Mouse (Mus musculus): ENCODE measurements at regions not wholly inside any gene's neighbourhood (a gene's known extent, or its start where the extent isn't known, plus 50 kb on each side); places are given as distances from the start of the nearest gene placed in this dataset.
A peak's percentile ranks its signal among the peaks of the same experiment; 100 is the strongest.

- DNase-seq (ENCODE audit: low spot score) = no peak
These were observed 422.7 kb downstream of the Ppargc1a start for GRCm38 (mm10) chr5:51144842-51145241.

- DNase-seq (ENCODE audit: low spot score) = no peak
These were observed 442.4 kb downstream of the Ppargc1a start for GRCm38 (mm10) chr5:51125091-51125490.

DNA sequence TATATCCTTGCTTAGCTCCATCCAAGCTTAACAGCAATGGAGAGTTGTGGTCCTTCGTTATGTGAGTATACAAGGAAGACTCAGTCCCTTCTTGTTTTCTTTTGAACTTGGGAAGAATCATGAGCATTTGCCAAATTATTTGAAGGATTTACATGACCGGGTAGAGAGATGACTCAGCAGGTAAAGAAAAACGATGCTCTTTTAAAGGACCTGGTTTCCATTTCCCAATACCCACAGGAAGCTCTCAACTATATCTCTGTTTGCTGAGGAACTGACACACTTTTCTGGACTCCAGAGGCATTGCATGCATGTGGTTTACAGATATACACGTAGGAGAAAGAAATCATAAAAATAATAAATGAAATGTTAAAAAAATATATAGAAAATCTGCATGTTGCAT lies 457.5 kb downstream of the Ppargc1a start:
- no peak for DNase-seq (ENCODE audit: low spot score)

DNA sequence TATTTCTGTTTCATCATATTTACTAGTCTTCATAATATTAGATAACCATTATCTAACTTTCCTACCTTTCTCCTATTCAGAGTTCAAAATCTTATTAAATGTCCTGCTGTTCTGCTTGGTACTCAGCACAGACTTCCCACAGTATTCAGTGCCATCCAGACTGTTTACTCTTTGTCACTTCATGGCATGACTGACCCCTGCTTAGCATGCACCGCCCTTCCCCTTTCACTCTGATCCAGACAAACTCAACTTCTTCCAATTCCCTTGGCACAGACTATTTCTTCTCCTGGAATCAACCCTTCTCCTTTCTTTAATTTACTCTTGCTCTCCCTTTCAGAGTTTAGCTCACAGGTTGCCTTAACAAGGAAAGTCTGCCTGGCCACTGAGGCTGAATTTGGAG lies 458.8 kb downstream of the Ppargc1a start:
- DNase-seq (ENCODE audit: low spot score) = no peak

DNA sequence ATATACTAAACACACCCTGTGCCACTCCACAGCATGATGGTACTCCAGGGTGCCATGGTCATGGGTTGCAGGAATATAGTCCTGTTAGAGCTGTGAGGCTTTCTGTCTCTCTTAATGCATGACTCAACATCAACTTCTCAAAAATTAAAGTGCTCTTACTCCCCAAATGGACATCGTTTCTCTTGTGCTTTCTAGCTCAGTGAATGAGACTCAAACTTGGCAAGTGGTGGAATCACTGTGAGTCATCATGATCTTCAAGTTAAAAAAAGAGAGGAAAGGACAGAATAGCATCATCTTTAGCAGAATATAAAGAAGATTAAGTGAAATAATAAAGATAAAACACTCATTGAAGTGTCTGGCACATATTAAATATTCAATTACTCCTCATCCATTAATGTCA lies 459.3 kb downstream of the Ppargc1a start:
- no peak for DNase-seq (ENCODE audit: low spot score)

DNA sequence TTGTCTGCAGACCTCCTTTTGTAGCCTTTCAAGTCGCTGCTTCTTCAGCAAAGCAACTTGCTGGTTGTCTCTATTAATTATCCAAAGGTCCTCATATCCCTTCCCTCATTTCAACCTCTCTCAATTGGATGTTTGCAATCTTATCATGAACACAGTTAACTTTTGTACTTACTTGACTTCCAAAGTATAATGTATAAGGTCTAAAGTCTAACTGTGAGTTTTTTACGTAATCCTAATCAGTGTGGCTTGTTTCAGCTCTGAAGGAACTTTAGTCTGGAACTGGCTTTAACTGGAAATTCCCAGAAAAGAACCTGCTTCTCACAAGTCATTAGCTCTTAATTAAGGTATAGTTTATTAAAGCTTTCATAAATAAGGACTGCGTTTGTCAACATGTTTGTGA lies 467.6 kb downstream of the Ppargc1a start:
- no peak for DNase-seq (ENCODE audit: low spot score)

- no peak for DNase-seq (ENCODE audit: low spot score)
These were observed 494.7 kb downstream of the Ppargc1a start for GRCm38 (mm10) chr5:51072674-51073468.

- DNase-seq (ENCODE audit: low spot score) = no peak
These were observed 495.4 kb downstream of the Ppargc1a start for GRCm38 (mm10) chr5:51072146-51072545.

DNA sequence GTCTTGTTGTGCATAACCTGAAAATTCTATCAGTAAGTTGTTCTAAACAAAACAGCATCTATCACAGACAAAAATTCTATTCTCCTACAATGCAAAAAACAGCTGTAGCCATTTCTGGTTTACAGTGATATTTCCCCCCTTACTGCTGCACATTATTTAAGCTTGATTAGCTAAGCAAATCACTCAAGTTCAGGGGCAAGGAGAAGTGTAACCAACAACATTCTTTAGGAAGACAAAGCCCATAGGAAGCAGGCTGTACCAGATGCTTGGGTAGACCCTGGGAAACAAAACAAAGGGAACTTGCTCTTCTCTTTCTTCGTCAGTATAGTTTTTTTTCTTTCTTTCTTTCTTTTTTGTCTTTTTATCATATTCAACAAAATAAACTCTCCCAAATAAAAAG lies 497.9 kb downstream of the Ppargc1a start:
- DNase-seq (ENCODE audit: low spot score) = peak; percentile 7

DNA sequence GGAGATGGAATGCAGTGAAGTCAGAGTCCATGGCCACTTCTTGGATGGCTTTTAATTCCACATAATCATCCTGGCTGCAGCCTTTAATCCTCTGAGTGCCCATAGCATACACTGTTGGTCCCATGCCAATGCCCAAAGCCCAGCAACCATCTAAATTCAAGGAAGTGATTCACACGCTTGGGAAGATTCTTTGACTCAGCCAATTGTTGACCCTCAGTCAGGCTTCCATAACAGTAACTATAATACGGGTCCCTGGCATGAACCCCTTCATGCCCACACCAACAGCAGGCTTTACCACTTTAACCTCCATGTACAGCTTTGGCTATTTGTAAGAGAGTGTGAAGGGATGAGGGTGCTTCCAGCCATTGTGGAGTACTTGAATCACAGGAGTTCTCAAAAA lies 521.7 kb downstream of the Ppargc1a start:
- DNase-seq (ENCODE audit: low spot score) = no peak

DNA sequence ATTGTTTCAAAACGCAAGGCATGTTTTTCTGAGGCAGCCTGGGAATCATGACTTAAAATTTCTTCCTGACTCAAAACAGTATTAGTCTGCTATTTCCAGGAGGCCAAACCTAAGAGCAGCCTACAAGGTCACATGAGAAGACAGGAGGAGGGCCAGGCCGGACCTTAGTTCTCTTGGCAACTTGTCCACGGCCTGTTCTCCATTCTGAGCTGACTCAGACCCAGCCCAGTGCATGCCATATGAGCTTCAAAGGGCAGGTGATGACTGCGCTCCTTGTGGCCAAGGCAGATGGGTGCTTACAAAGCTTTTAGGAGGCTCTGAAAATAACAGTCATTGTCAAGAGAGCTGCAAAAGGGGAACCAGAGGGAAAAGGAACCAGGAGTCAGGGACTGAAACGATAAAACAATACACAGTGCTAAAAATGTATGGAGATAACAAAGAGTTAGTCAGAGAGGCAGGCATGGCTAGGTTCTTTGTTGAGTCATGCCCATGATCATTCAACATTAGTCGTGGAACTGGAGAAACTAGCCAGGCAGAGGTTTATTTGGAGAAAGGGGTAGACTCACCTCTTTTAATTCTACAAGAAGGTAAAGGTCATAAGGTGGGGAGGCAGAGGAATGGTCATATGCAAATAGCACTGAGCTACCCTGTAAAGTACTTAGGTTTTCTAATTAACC lies 525.8 kb downstream of the Ppargc1a start:
- DNase-seq (ENCODE audit: low spot score) = no peak

DNA sequence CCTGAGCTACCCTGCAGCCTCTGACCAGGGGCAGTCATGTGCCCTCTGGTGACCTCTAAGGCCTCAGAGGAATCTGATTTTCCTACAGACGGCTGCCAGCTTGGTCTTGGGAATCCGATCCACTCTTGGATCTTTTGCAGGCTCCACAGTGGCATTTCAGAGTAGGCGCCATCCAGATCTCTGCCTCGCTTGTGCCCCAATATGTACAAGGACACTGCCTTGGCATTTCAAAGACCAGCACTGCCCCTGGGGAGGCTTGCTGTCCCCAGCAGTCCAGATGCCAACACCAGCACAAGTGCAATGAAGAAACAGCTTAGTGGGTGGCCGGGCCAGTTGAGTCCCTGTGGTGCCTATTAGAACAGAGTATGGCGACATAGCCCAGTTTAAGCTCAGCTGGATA lies 526.6 kb downstream of the Ppargc1a start:
- DNase-seq (ENCODE audit: low spot score) = no peak

- no peak for DNase-seq (ENCODE audit: low spot score)
These were observed 527.1 kb downstream of the Ppargc1a start for GRCm38 (mm10) chr5:51040463-51040862.

GRCm38 (mm10) chr5:51039713-51040178 lies 527.8 kb downstream of the Ppargc1a start:
- DNase-seq (ENCODE audit: low spot score) = peak; percentile 6

DNA sequence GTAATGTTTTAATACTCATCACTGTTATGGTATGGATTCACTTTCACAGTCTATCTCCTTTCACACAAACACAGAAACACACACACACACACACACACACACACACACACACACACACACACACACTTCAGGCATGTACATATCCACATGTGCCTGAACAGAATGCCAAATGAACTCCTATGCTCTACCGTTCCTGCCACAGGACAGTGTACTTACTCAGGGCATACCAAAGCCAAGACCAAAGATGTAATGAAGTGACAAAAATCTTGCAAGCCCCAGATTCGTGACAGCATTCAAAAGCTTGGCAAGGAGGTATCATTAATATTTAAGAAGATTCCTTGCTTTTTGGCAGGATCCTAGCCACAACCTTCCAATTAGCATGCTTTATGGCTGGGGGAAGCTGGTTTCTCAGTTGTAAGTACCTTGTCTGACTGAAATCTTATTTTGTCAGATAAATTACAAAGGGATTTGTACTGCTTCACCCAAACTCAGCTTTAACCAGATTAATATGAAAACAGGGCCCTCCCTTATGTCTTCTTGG lies 531.0 kb downstream of the Ppargc1a start:
- no peak for DNase-seq (ENCODE audit: low spot score)

DNA sequence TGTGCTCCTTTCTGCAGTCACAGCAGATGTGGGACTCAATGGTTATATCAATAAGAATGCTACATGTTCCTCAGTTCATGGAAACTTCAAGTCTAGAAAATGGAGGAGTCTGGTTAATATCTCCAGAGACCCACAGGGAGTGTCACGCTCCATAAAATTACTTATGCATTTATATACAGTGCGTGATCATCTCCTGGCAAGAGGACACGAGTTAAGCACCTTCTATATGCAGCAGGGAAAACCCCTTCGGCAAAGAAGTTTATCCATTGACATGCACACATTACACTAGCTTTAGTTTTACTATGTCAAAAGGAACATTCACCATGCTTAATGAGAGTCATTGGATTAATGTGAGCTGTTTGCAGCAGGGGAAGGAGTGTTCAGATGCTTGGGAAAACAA lies 538.6 kb downstream of the Ppargc1a start:
- DNase-seq (ENCODE audit: low spot score) = no peak

- DNase-seq (ENCODE audit: low spot score) = no peak
These were observed 576.5 kb downstream of the Ppargc1a start for GRCm38 (mm10) chr5:50990822-50991537.

All from retina, embryonic 14.5 days (tissue).